Mouse (Mus musculus) heart, embryonic 12.5 days (tissue): Measurements from ENCODE around the gene C2cd2l. TPM values are rescaled to one million over a fixed set of nuclear protein-coding genes. Genes with fewer than 3 reads are reported as not detected.

Source experiments
- ATAC-seq: fragments of 200-750 bp; cut with Nextera tagmentation; 2 replicates; pipeline ENCODE4 v1.8.0; 2017; ENCODE audit warnings: moderate TSS enrichment, moderate library complexity; ENCODE audit not compliant: insufficient number of reproducible peaks, low FRiP score
- H3K27ac ChIP-seq: fragments of 300-500 bp; sonication (generic); 2 replicates; pipeline ENCODE4 v1.5.1; 2016; ENCODE audit warnings: mild to moderate bottlenecking, moderate library complexity; ENCODE audit not compliant: poor library complexity, severe bottlenecking
- H3K27me3 ChIP-seq: fragments of 300-500 bp; sonication (generic); replicated peaks from 2 replicates; pipeline ENCODE4 v1.6.1; 2016; ENCODE audit warnings: mild to moderate bottlenecking, moderate library complexity
- H3K36me3 ChIP-seq: fragments of 300-500 bp; sonication (generic); 2 replicates; pipeline ENCODE4 v1.6.1; 2016; ENCODE audit warnings: mild to moderate bottlenecking, moderate library complexity
- H3K4me1 ChIP-seq: fragments of 300-500 bp; sonication (generic); replicated peaks from 2 replicates; pipeline ENCODE4 v1.6.1; 2016; ENCODE audit warnings: mild to moderate bottlenecking
- H3K4me2 ChIP-seq: fragments of 300-500 bp; sonication (generic); 2 replicates; pipeline ENCODE4 v1.6.1; 2016; ENCODE audit warnings: mild to moderate bottlenecking, moderate library complexity
- H3K4me3 ChIP-seq: fragments of 300-500 bp; sonication (generic); 2 replicates; pipeline ENCODE4 v1.5.1; 2016; ENCODE audit warnings: mild to moderate bottlenecking
- H3K9ac ChIP-seq: fragments of 300-500 bp; sonication (generic); 2 replicates; pipeline ENCODE4 v1.6.1; 2016; ENCODE audit warnings: mild to moderate bottlenecking, moderate library complexity
- H3K9me3 ChIP-seq: fragments of 300-500 bp; sonication (generic); replicated peaks from 2 replicates; pipeline ENCODE4 v1.6.1; 2016; ENCODE audit warnings: mild to moderate bottlenecking, moderate library complexity
- WGBS: fragments of 180-500 bp; shearing (Covaris S2); methylation state at CpG from one replicate; pipeline ENCODE4 v1.1.7; 2016; 5-methylcytosine and 5-hydroxymethylcytosine counted together
- polyA plus RNA-seq: library from polyadenylated mRNA; unstranded; fragments of >200 nt; fragmentation: Nextera tagmentation; extraction: Ambion mirVana; gene quantifications from 2 replicates; pipeline ENCODE4 v1.2.1, GENCODE M21; 2016

Gene C2cd2l
- polyA plus RNA-seq, 1 experiment from 2014 or later = 10.3 TPM

- H3K27ac ChIP-seq = 0 out of 2 replicates have a peak overlapping the region, but pooled peaks have one; percentile 49
- peak overlapping the region; percentile 74 for H3K9ac ChIP-seq
- H3K4me3 ChIP-seq = peak overlapping the region; percentile 58
- H3K4me2 ChIP-seq = peak overlapping the region; percentile 87
- WGBS = under 1% methylated on average over 47 of the region's 47 CpGs
- peaks cover 24% of the 10 kb centered on the region for H3K4me1 ChIP-seq
- no peaks in the 10 kb centered on the region for H3K9me3 ChIP-seq
- peaks cover 27% of the 10 kb centered on the region for H3K27me3 ChIP-seq
- peaks cover 23% of the 10 kb centered on the region for H3K36me3 ChIP-seq
- ATAC-seq = peak; percentile 64
These were observed 32.5 kb downstream of the C2cd2l start for GRCm38 (mm10) chr9:44287401-44288075.

GRCm38 (mm10) chr9:44287003-44287400 lies 33.1 kb downstream of the C2cd2l start:
- no peaks in the 10 kb centered on the region for H3K9me3 ChIP-seq
- H3K4me1 ChIP-seq = peaks cover 24% of the 10 kb centered on the region
- peak overlapping the region; percentile 74 for H3K9ac ChIP-seq
- H3K4me3 ChIP-seq = peak overlapping the region; percentile 58
- H3K27me3 ChIP-seq = peaks cover 27% of the 10 kb centered on the region
- 14% methylated on average over 11 of the region's 11 CpGs for WGBS
- no peak overlapping the region for H3K27ac ChIP-seq
- peaks cover 18% of the 10 kb centered on the region for H3K36me3 ChIP-seq
- ATAC-seq = peak; percentile 23
- peak overlapping the region; percentile 87 for H3K4me2 ChIP-seq

- H3K4me1 ChIP-seq = peaks cover 24% of the 10 kb centered on the region
- no peak overlapping the region for H3K27ac ChIP-seq
- H3K36me3 ChIP-seq = peaks cover 12% of the 10 kb centered on the region
- H3K4me3 ChIP-seq = peak overlapping the region; percentile 58
- peaks cover 27% of the 10 kb centered on the region for H3K27me3 ChIP-seq
- H3K4me2 ChIP-seq = peak overlapping the region; percentile 87
- WGBS = 16% methylated on average over 6 of the region's 6 CpGs
- H3K9ac ChIP-seq = 0 out of 2 replicates have a peak overlapping the region, but pooled peaks have one; percentile 22
- no peaks in the 10 kb centered on the region for H3K9me3 ChIP-seq
- no peak for ATAC-seq
These were observed 33.7 kb downstream of the C2cd2l start for GRCm38 (mm10) chr9:44286256-44286850.

- WGBS = 43% methylated on average over 5 of the region's 5 CpGs
- Histone ChIP-seq H3K36me3 (no peaks in the 10 kb centered on the region), H3K4me1 (peaks cover 13% of the 10 kb centered on the region), H3K4me3 (no peak overlapping the region), H3K27ac (no peak overlapping the region), H3K9me3 (no peaks in the 10 kb centered on the region), H3K27me3 (peaks cover 21% of the 10 kb centered on the region), H3K4me2 (no peak overlapping the region), H3K9ac (no peak overlapping the region)
- ATAC-seq = no peak
These were observed 36.9 kb downstream of the C2cd2l start for GRCm38 (mm10) chr9:44283183-44283582.

GRCm38 (mm10) chr9:44269973-44270372 lies 50.1 kb downstream of the C2cd2l start:
- Histone ChIP-seq H3K4me1 (peaks cover 16% of the 10 kb centered on the region), H3K9me3 (0 out of 2 replicates have a peak, but pooled peaks cover 6% of the 10 kb centered on the region), H3K27ac (no peak overlapping the region), H3K27me3 (peaks cover 8% of the 10 kb centered on the region), H3K4me3 (no peak overlapping the region), H3K9ac (no peak overlapping the region), H3K4me2 (no peak overlapping the region), H3K36me3 (no peaks in the 10 kb centered on the region)
- WGBS = 80% methylated on average over 4 of the region's 4 CpGs
- ATAC-seq = no peak

GRCm38 (mm10) chr9:44269077-44269476 lies 51.0 kb downstream of the C2cd2l start:
- Histone ChIP-seq H3K4me1 (peaks cover 16% of the 10 kb centered on the region), H3K36me3 (no peaks in the 10 kb centered on the region)

GRCm38 (mm10) chr9:44268432-44268831 lies 51.7 kb downstream of the C2cd2l start, which contains the start of gene Nlrx1:
Gene Nlrx1 (minus strand): TSS chr9:44268599.
- ATAC-seq = 0 out of 2 replicates have a peak, but pooled peaks have one; percentile 39
- Histone ChIP-seq H3K9me3 (0 out of 2 replicates have a peak, but pooled peaks cover 6% of the 10 kb centered on the region), H3K27me3 (peaks cover 10% of the 10 kb centered on the region), H3K4me3 (peak within 1 kb of the TSS; percentile 58), H3K36me3 (peaks cover 5% of the 10 kb centered on the region; the same call in 1 of the 2 replicates), H3K27ac (peak within 1 kb of the TSS; percentile 89), H3K4me1 (peaks cover 16% of the 10 kb centered on the region), H3K4me2 (peak within 1 kb of the TSS; percentile 88), H3K9ac (peak within 1 kb of the TSS; percentile 91)
- WGBS = 71% methylated on average over 6 of the region's 6 CpGs

More at GRCm38 (mm10) chr9:44269077-44269476, 51.0 kb downstream of the C2cd2l start:
- Histone ChIP-seq H3K4me2 (no peak overlapping the region), H3K27ac (no peak overlapping the region), H3K9me3 (0 out of 2 replicates have a peak, but pooled peaks cover 6% of the 10 kb centered on the region), H3K9ac (no peak overlapping the region), H3K4me3 (no peak overlapping the region), H3K27me3 (peaks cover 7% of the 10 kb centered on the region)
- ATAC-seq = no peak
- 77% methylated on average over 3 of the region's 3 CpGs for WGBS

GRCm38 (mm10) chr9:44268027-44268360 lies 52.1 kb downstream of the C2cd2l start:
- Histone ChIP-seq H3K36me3 (peaks cover 7% of the 10 kb centered on the region; the same call in 1 of the 2 replicates), H3K9me3 (0 out of 2 replicates have a peak, but pooled peaks cover 6% of the 10 kb centered on the region), H3K27me3 (peaks cover 8% of the 10 kb centered on the region; the same call in 1 of the 2 replicates), H3K9ac (peak overlapping the region; percentile 91), H3K4me3 (peak overlapping the region; percentile 58), H3K4me1 (peaks cover 16% of the 10 kb centered on the region), H3K27ac (peak overlapping the region; percentile 89), H3K4me2 (peak overlapping the region; percentile 88)
- ATAC-seq = peak; percentile 91
- WGBS = 5% methylated on average over 25 of the region's 28 CpGs

GRCm38 (mm10) chr9:44267319-44268026 lies 52.6 kb downstream of the C2cd2l start:
- Histone ChIP-seq H3K4me2 (peak overlapping the region; percentile 88), H3K9ac (peak overlapping the region; percentile 91), H3K27ac (peak overlapping the region; percentile 89), H3K4me1 (peaks cover 16% of the 10 kb centered on the region), H3K9me3 (0 out of 2 replicates have a peak, but pooled peaks cover 6% of the 10 kb centered on the region), H3K27me3 (peaks cover 8% of the 10 kb centered on the region; the same call in 1 of the 2 replicates), H3K36me3 (peaks cover 11% of the 10 kb centered on the region; the same call in 1 of the 2 replicates), H3K4me3 (peak overlapping the region; percentile 58)
- ATAC-seq = peak; percentile 13; the same call in 1 of the 2 replicates
- WGBS = 4% methylated on average over 23 of the region's 23 CpGs

GRCm38 (mm10) chr9:44266478-44267226 lies 53.4 kb downstream of the C2cd2l start:
- peaks cover 11% of the 10 kb centered on the region; the same call in 1 of the 2 replicates for H3K36me3 ChIP-seq
- peaks cover 8% of the 10 kb centered on the region; the same call in 1 of the 2 replicates for H3K27me3 ChIP-seq
- peaks cover 16% of the 10 kb centered on the region for H3K4me1 ChIP-seq
- H3K27ac ChIP-seq = peak overlapping the region; percentile 89
- peak overlapping the region; percentile 88; the same call in 1 of the 2 replicates for H3K4me2 ChIP-seq
- no peak overlapping the region for H3K4me3 ChIP-seq
- ATAC-seq = no peak
- H3K9ac ChIP-seq = peak overlapping the region; percentile 91; the same call in 1 of the 2 replicates
- 0 out of 2 replicates have a peak, but pooled peaks cover 6% of the 10 kb centered on the region for H3K9me3 ChIP-seq
- 57% methylated on average over 8 of the region's 8 CpGs for WGBS
